Mouse (Mus musculus) liver, embryonic 14.5 days (tissue): ENCODE results near the gene Mroh8.

ENCODE experiments used
- CTCF ChIP-seq: IDR thresholded peaks from 2 replicates; pipeline ENCODE4 v1.5.1; 2016; ENCODE audit warnings: antibody characterized with exemption, low read depth, control low read depth
- EP300 ChIP-seq: IDR thresholded peaks from 2 replicates; pipeline ENCODE4 v1.6.1; 2016; ENCODE audit warnings: antibody characterized with exemption, low read depth

- TF ChIP-seq CTCF = no peak
- no peak for TF ChIP-seq EP300
Observed at GRCm38 (mm10) chr2:157310963-157311637, 31.8 kb upstream of the Mroh8 start.
